Mouse (Mus musculus) liver, embryonic 11.5 days (tissue): ENCODE measurements around the gene Rnf220. TPM values are rescaled to one million over a fixed set of nuclear protein-coding genes. Genes with fewer than 3 reads are reported as not detected.

ENCODE experiments used
- ATAC-seq: fragments of 200-750 bp; cut with Nextera tagmentation; replicated peaks from 2 replicates; pipeline ENCODE4 v1.8.0; 2017; ENCODE audit warnings: moderate number of reproducible peaks, mild to moderate bottlenecking, moderate TSS enrichment, moderate library complexity; ENCODE audit not compliant: low FRiP score
- DNase-seq: peaks from one replicate; pipeline ENCODE4 v3.0.0-alpha.2; 2017; ENCODE audit warnings: low spot score
- H3K27ac ChIP-seq: fragments of 300-500 bp; sonication (generic); 2 replicates; pipeline ENCODE4 v1.5.1; 2014; ENCODE audit warnings: mild to moderate bottlenecking, low read depth, low read length, control low read depth
- H3K27me3 ChIP-seq: fragments of 300-500 bp; sonication (generic); replicated peaks from 2 replicates; pipeline ENCODE4 v1.6.1; 2014; ENCODE audit warnings: low read length, mixed read lengths; ENCODE audit not compliant: control insufficient read depth, insufficient read depth
- H3K36me3 ChIP-seq: fragments of 300-500 bp; sonication (generic); 2 replicates; pipeline ENCODE4 v1.6.1; 2014; ENCODE audit warnings: mild to moderate bottlenecking, low read length, moderate library complexity, mixed read lengths; ENCODE audit not compliant: control insufficient read depth, insufficient read depth
- H3K4me1 ChIP-seq: fragments of 300-500 bp; sonication (generic); replicated peaks from 2 replicates; pipeline ENCODE4 v1.6.1; 2014; ENCODE audit warnings: low read length, mixed read lengths; ENCODE audit not compliant: control insufficient read depth, insufficient read depth
- H3K4me2 ChIP-seq: fragments of 300-500 bp; sonication (generic); 2 replicates; pipeline ENCODE4 v1.6.1; 2014; ENCODE audit warnings: mild to moderate bottlenecking, control low read depth, moderate library complexity
- H3K4me3 ChIP-seq: fragments of 300-500 bp; sonication (generic); 2 replicates; pipeline ENCODE4 v1.5.1; 2014; ENCODE audit warnings: low read depth, low read length, control low read depth
- H3K9ac ChIP-seq: fragments of 300-500 bp; sonication (generic); 2 replicates; pipeline ENCODE4 v1.6.1; 2014; ENCODE audit warnings: low read depth, low read length, control low read depth
- H3K9me3 ChIP-seq: fragments of 300-500 bp; sonication (generic); 2 replicates; pipeline ENCODE4 v1.6.1; 2016; ENCODE audit warnings: low read length, inconsistent platforms, mixed read lengths; ENCODE audit not compliant: control insufficient read depth
- WGBS: fragments of 180-500 bp; shearing (Covaris S2); extraction: QIAGEN DNeasy Blood & Tissue Kit; methylation state at CpG from one replicate; pipeline ENCODE4 v1.1.7; 2014; 5-methylcytosine and 5-hydroxymethylcytosine counted together
- polyA plus RNA-seq: library from polyadenylated mRNA; unstranded; fragments of >200 nt; fragmentation: Nextera tagmentation; extraction: Ambion mirVana; gene quantifications from 2 replicates; pipeline ENCODE4 v1.2.1, GENCODE M21; 2014

Rnf220 gene
- polyA plus RNA-seq, 1 experiment from 2014 or later = 70.9 TPM

DNA sequence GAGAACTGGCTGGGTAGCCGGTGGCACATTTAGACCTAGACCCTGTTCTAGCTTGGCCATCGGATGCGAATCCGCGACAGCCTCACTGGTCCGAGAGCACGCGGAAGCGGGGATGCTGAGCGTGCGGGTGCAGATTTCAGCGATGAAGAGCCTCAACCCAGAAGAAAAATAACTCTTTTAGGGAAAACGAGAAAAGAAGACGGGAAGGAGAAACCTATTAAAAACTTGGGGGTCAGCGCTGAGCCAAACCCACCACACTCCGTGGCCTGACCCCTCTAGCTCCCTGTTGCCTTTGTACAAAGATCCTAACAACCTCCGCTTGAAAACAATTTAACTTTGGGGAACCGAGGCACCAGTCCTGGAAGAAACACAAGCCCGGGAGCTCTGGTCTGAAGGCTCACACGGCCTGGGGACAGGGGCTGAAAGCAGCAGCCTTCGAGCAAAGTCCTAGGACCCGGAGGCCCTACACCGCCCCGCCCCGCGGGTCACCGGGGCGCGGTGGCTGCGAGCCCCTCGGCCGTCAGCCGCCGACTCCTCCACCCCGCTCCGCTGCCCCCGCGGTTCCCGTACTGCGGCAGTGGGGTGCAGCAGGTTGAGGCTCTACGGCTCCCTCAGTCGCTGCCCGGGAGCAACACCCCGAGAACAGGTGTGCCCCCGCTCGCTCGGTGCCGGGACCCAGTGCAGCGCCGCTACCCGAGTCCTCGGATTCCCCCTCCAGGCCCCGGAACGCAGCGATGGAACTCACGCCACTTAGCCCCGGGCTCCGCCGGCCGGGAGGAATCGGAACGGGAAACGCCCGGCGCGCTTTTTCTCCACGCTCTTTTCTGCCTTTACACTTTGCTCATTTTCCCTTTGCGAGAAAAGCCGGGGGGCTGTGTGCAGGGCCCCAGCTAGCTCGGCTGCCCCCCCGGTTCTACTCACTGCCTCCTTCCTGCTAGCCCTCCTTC, 2.7 kb downstream of the Rnf220 start:
- DNase-seq (peak; percentile 73), ATAC-seq (peak; percentile 42)
- under 1% methylated on average over 71 of the region's 71 CpGs for WGBS
- Histone ChIP-seq H3K9ac (peak overlapping the region; percentile 46), H3K27me3 (peaks cover 90% of the 10 kb centered on the region), H3K36me3 (no peaks in the 10 kb centered on the region), H3K4me3 (peak overlapping the region; percentile 54), H3K4me2 (peak overlapping the region; percentile 94), H3K4me1 (peaks cover 26% of the 10 kb centered on the region), H3K9me3 (no peaks in the 10 kb centered on the region), H3K27ac (no peak overlapping the region)

DNA sequence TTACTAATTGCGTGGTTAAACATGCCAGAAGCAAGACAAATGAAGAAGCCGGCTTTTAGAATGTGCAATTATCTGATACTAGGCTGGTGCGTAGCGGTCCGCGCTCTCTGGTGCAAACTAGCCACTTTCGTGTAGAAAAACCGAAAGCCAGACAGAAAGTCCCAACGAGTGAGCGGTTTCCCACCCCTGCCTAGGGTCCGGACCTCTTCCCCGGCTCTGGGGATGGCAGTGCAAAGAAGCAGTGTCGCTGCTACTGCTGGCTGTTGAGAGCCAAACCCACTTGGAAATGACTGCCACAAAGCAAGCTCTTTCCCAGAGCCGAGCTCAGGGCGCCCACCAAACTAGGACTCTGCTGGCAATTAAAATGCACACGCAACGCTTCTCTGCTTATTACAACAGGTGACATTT, 3.7 kb downstream of the Rnf220 start:
- ATAC-seq = no peak
- Histone ChIP-seq H3K9ac (peak overlapping the region; percentile 5; the same call in 1 of the 2 replicates), H3K9me3 (no peaks in the 10 kb centered on the region), H3K27me3 (peaks cover 85% of the 10 kb centered on the region), H3K4me1 (peaks cover 26% of the 10 kb centered on the region), H3K27ac (no peak overlapping the region), H3K36me3 (no peaks in the 10 kb centered on the region), H3K4me2 (peak overlapping the region; percentile 94), H3K4me3 (peak overlapping the region; percentile 40)
- WGBS = 2% methylated on average over 17 of the region's 17 CpGs
- DNase-seq = peak; percentile 65

DNA sequence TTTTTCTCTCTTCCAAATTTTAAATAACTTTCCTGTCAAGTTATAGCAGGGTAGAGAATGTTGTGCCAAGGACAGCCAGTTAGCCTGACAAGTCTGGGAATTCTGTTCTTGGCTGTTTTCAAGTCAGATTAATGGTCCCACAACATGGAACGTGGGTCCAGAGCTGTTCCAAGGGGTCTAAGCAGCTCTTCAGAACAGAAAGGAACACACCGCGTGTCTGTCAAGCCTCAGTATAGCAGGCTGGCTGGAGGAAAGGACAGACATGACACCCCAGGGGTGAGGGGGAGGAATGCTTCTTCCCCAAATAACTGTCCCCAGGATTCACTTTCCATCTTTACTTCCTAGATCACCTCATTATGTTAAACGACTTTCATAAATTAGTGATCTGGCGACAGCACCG, 5.0 kb downstream of the Rnf220 start:
- Histone ChIP-seq H3K36me3 (no peaks in the 10 kb centered on the region), H3K9me3 (no peaks in the 10 kb centered on the region), H3K27me3 (peaks cover 89% of the 10 kb centered on the region), H3K4me3 (no peak overlapping the region), H3K9ac (no peak overlapping the region), H3K27ac (no peak overlapping the region), H3K4me2 (no peak overlapping the region), H3K4me1 (peaks cover 23% of the 10 kb centered on the region)
- ATAC-seq (no peak), DNase-seq (no peak)
- WGBS = 70% methylated on average over 6 of the region's 6 CpGs

DNA sequence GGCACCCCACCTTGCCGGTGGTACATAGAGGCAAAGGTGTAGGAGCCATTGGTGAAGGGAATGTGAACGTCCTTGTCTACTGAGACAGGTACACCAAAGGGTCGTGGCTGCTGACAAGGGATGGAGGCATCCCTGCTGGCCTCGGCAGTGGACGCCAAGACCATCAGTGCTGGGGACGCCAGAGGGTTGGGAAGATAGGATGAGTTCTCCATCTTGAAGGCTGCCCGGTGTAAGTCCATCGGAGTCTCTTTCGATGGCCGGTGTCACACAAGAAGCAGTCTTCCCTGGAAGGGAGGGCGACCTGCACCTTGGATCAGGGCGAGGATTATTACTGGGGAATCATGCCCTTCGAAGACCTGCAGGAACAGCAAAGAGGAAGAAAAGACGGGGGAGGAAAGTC, 6.9 kb downstream of the Rnf220 start:
- H3K4me1 ChIP-seq = peaks cover 11% of the 10 kb centered on the region
- H3K27me3 ChIP-seq = peaks cover 85% of the 10 kb centered on the region
- H3K4me3 ChIP-seq = no peak overlapping the region
- DNase-seq (no peak), ATAC-seq (no peak)
- no peak overlapping the region for H3K4me2 ChIP-seq
- no peak overlapping the region for H3K27ac ChIP-seq
- H3K36me3 ChIP-seq = no peaks in the 10 kb centered on the region
- 83% methylated on average over 14 of the region's 14 CpGs for WGBS
- no peaks in the 10 kb centered on the region for H3K9me3 ChIP-seq
- H3K9ac ChIP-seq = no peak overlapping the region

DNA sequence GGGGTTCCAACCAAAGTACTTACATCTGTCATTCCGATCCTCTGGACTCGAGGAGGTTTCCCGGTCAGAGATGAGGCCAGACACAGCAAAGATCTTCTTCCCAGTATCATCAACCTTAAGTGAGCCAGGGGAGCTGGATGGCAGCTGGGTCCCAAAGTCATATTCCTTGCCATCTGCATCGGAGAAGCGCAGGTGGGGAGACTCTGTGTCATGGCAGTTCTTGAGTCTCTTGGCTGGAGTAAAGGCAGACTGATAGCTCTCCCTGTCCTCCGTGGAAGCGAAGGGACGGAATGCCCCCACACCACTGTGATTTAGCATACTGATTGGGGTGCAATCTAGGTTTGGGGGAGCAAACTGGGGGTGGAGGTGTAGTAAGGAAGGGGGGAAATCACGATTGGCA, 7.3 kb downstream of the Rnf220 start:
- 91% methylated on average over 9 of the region's 9 CpGs for WGBS
- Histone ChIP-seq H3K36me3 (no peaks in the 10 kb centered on the region), H3K9ac (no peak overlapping the region), H3K4me2 (no peak overlapping the region), H3K4me3 (no peak overlapping the region), H3K9me3 (no peaks in the 10 kb centered on the region), H3K4me1 (peaks cover 11% of the 10 kb centered on the region), H3K27ac (no peak overlapping the region), H3K27me3 (peaks cover 84% of the 10 kb centered on the region)
- ATAC-seq (no peak), DNase-seq (no peak)

DNA sequence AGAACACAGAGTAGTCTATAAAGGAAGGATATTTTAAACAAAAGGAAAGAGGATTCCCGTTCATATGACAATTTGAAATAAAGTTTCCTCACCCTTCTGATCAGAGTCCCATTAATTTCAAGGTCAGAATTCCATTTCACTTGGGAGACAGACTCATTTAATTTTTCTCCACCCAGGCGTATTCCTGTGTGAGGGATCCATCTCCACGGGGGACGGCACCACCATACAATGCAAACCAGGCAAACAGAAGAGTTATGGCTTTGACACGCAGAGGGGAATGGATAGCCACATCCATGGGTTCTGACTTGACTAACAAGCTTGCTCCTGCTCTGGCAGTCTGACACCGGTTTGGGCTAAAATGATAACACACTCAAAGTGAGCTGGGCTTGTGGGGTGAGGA, 9.4 kb downstream of the Rnf220 start:
- peaks cover 13% of the 10 kb centered on the region for H3K4me1 ChIP-seq
- ATAC-seq (no peak), DNase-seq (no peak)
- 63% methylated on average over 6 of the region's 6 CpGs for WGBS
- peaks cover 64% of the 10 kb centered on the region for H3K27me3 ChIP-seq
- H3K4me3 ChIP-seq = no peak overlapping the region
- no peaks in the 10 kb centered on the region for H3K9me3 ChIP-seq
- H3K9ac ChIP-seq = no peak overlapping the region
- no peak overlapping the region for H3K4me2 ChIP-seq
- H3K27ac ChIP-seq = no peak overlapping the region
- H3K36me3 ChIP-seq = no peaks in the 10 kb centered on the region

DNA sequence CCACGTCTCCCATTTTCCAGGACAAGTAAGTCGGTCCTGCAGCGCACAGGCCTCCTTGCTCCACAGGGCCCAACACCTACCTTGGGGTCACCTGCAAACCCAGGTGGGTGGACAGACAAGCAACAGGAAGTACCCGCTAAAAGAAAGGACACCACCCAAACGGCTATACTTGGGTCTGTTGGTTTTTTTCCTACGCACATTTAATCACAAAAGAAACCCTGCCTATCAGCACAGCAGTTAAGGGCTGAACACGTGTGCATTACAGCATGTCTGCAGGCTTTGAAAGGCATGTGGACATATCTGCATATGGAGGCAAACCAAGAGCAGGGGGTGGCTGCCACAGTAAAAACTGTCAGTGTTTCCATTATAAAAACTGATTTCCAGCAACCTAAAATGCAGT, 10.7 kb downstream of the Rnf220 start:
- no peak for DNase-seq
- Histone ChIP-seq H3K27ac (no peak overlapping the region), H3K36me3 (no peaks in the 10 kb centered on the region), H3K4me3 (no peak overlapping the region), H3K9me3 (no peaks in the 10 kb centered on the region), H3K9ac (no peak overlapping the region), H3K4me2 (no peak overlapping the region), H3K4me1 (peaks cover 25% of the 10 kb centered on the region), H3K27me3 (peaks cover 51% of the 10 kb centered on the region)
- ATAC-seq = no peak
- 66% methylated on average over 7 of the region's 7 CpGs for WGBS

DNA sequence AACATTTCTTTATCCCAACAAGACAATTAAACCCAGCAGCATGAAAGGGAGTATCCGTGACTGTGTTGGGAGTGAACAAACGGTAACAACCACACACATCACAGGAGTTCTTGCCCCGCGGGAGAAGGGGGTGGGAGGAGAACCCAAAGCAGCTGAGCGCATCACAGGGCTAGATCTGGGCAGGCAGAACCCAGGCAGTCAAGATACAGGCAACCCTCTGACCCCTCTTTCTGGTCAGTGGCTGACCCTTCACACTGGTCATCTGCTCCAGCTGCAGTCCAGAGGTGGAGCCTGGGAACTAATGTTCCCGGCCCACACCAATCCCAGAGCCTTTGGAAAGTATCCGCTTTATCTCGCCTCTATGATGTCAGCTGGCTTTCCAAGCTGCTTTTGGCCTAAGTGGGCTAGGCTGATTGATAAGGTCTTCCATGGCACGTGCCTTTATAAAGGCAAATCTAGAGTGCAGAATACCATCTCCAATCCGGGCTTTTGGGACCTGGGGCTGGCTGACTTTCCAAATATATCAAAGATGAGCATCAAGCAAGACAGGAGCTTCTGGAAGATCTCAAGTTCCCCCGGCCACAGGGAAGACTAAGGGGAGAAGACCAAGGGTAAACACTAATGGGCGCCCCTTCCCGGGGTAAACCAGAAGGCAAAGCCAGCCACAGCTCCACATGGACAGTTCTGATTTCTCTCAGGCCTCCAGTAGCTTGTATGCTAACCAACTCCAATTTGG, 11.6 kb downstream of the Rnf220 start:
- H3K9me3 ChIP-seq = no peaks in the 10 kb centered on the region
- no peak overlapping the region for H3K27ac ChIP-seq
- H3K4me2 ChIP-seq = peak overlapping the region; percentile 98
- H3K36me3 ChIP-seq = no peaks in the 10 kb centered on the region
- peak overlapping the region; percentile 60 for H3K4me3 ChIP-seq
- peaks cover 42% of the 10 kb centered on the region for H3K27me3 ChIP-seq
- peaks cover 34% of the 10 kb centered on the region for H3K4me1 ChIP-seq
- WGBS = 36% methylated on average over 13 of the region's 13 CpGs
- ATAC-seq = 0 out of 2 replicates have a peak, but pooled peaks have one; percentile 5
- DNase-seq = peak; percentile 40
- H3K9ac ChIP-seq = peak overlapping the region; percentile 60
